Mouse (Mus musculus) right cerebral cortex, postnatal 10 days (tissue): ENCODE measurements around the gene Nedd8.

ENCODE experiments used
- DNase-seq, 2 experiments: peaks; one replicate each; pipeline ENCODE4 v3.0.0; 2021; ENCODE audit warnings: low spot score in 2 of 2

Gene Nedd8

GRCm38 (mm10) chr14:55660636-55661035 is 11.3 kb downstream of the Nedd8 start:
- no peak for DNase-seq

- peak; percentile 91 for DNase-seq
Measured at GRCm38 (mm10) chr14:55659960-55660573, 11.9 kb downstream of the Nedd8 start, which contains the start of gene Mdp1. Gene Mdp1, minus strand, starts transcription at chr14:55660508.

- no peak for DNase-seq
Measured at GRCm38 (mm10) chr14:55658011-55658410, 13.9 kb downstream of the Nedd8 start.

- DNase-seq, result no peak
Measured at GRCm38 (mm10) chr14:55656935-55657334, 15.0 kb downstream of the Nedd8 start.

- no peak for DNase-seq
Measured at GRCm38 (mm10) chr14:55651528-55651927, 20.4 kb downstream of the Nedd8 start.

- DNase-seq, result no peak
Measured at GRCm38 (mm10) chr14:55649884-55650283, 22.0 kb downstream of the Nedd8 start, which contains the start of gene Tssk4. Gene Tssk4, plus strand, starts transcription at chr14:55650184.

- no peak for DNase-seq
Measured at GRCm38 (mm10) chr14:55644261-55644888, 27.5 kb downstream of the Nedd8 start.

- DNase-seq, result peak; percentile 85 to 86
Measured at GRCm38 (mm10) chr14:55643060-55643907, 28.6 kb downstream of the Nedd8 start, which contains the start of gene Tm9sf1. Gene Tm9sf1, minus strand, starts transcription at chr14:55643806.

- no peak for DNase-seq
Measured at GRCm38 (mm10) chr14:55642679-55643059, 29.3 kb downstream of the Nedd8 start.

- no peak for DNase-seq
Measured at GRCm38 (mm10) chr14:55641291-55641690, 30.6 kb downstream of the Nedd8 start.

- no peak for DNase-seq
Measured at GRCm38 (mm10) chr14:55640816-55641215, 31.1 kb downstream of the Nedd8 start.

- DNase-seq, result no peak
Measured at GRCm38 (mm10) chr14:55637795-55638194, 34.1 kb downstream of the Nedd8 start, which contains the start of gene Gm49378. Gene Gm49378, minus strand, starts transcription at chr14:55637895.

- peak; percentile 94 to 95 for DNase-seq
Measured at GRCm38 (mm10) chr14:55635523-55636007, 36.4 kb downstream of the Nedd8 start, which contains the start of gene Ipo4. Gene Ipo4, minus strand, starts transcription at chr14:55635957.

GRCm38 (mm10) chr14:55634874-55635522 is 36.9 kb downstream of the Nedd8 start:
- DNase-seq, result peak; percentile 47 to 54

- no peak for DNase-seq
Measured at GRCm38 (mm10) chr14:55629312-55629711, 42.6 kb downstream of the Nedd8 start.

GRCm38 (mm10) chr14:55628077-55628827 is 43.7 kb downstream of the Nedd8 start:
- no peak for DNase-seq

GRCm38 (mm10) chr14:55618486-55619195 is 53.3 kb downstream of the Nedd8 start:
- DNase-seq, result no peak

- DNase-seq, result no peak
Measured at GRCm38 (mm10) chr14:55617822-55618221, 54.1 kb downstream of the Nedd8 start, which contains the start of gene Rec8. Gene Rec8, plus strand, starts transcription at chr14:55618037.

- no peak for DNase-seq
Measured at GRCm38 (mm10) chr14:55616844-55617243, 55.1 kb downstream of the Nedd8 start.

- DNase-seq, result no peak
Measured at GRCm38 (mm10) chr14:55615876-55616275, 56.0 kb downstream of the Nedd8 start.
